In genomic region chr19:55732499-55732898, GRCm38 (mm10) we compare ENCODE assay signal across 15 mouse cellular contexts. TPM values are rescaled to one million over a fixed set of nuclear protein-coding genes. Genes with fewer than 3 reads are reported as not detected.
DNase-seq lines count a peak whose midpoint lies in the region; ATAC-seq and TF ChIP-seq lines count a peak whose summit lies in the region.
"Had no signal": no experiment of that assay in that cellular context is flagged by ENCODE, and none has a peak within 500 bp of the region (broad histone marks: within the 10 kb centered on the region; RNA-seq: fewer than 3 reads in every experiment).

No protein-coding gene starts in this region.

- TF ChIP-seq RAD21 in MEL (IDR thresholded peaks at IDR 0.05; ENCODE audit: low read depth, low read length): no peak

- no peaks in the 10 kb centered on the region for H3K9me3 ChIP-seq in heart, embryonic 11.5 days (replicated peaks; ENCODE audit: control insufficient read depth, low read length)
- H3K9me3 ChIP-seq in MEL (replicated peaks; ENCODE audit: insufficient read depth, low read length): no peaks in the 10 kb centered on the region
- H3K9me3 ChIP-seq in intestine, embryonic 16.5 days (ENCODE audit: control insufficient read depth, low read length): no peaks in the 10 kb centered on the region
- H3K9me3 ChIP-seq in forebrain, embryonic 12.5 days: no peaks in the 10 kb centered on the region
- H3K9me3 ChIP-seq: midbrain, embryonic 15.5 days had no signal

- no peaks in the 10 kb centered on the region for H3K4me1 ChIP-seq in heart, embryonic 11.5 days (ENCODE audit: control insufficient read depth, insufficient read depth, low read length)
- H3K4me1 ChIP-seq in heart, adult 2 months (ENCODE audit: control insufficient read depth, insufficient read depth, low read length): no peaks in the 10 kb centered on the region
- no peaks in the 10 kb centered on the region for H3K4me1 ChIP-seq in MEL (ENCODE audit: control insufficient read depth in 1 of 2, insufficient read depth in 2 of 2, low read length in 2 of 2)
- H3K4me1 ChIP-seq in intestine, embryonic 16.5 days (ENCODE audit: control insufficient read depth, insufficient read depth, low read length): peaks cover 13% of the 10 kb centered on the region
- peaks cover 3% of the 10 kb centered on the region for H3K4me1 ChIP-seq in forebrain, embryonic 12.5 days
- H3K4me1 ChIP-seq: midbrain, embryonic 15.5 days had no signal

- 0 out of 2 replicates have a peak, but pooled peaks have one; percentile 39 for ATAC-seq in heart, embryonic 11.5 days (replicated peaks; ENCODE audit: insufficient number of reproducible peaks, low FRiP score, low TSS enrichment)
- ATAC-seq in intestine, embryonic 16.5 days: peak; percentile 88
- peak; percentile 37 for ATAC-seq in megakaryocyte progenitor cell, adult 5-6 weeks (replicated peaks; ENCODE audit: poor library complexity)
- no peak for ATAC-seq in forebrain, embryonic 12.5 days (ENCODE audit: low FRiP score)
- ATAC-seq: inflammation-experienced regulatory T-cells, adult 6 months; midbrain, embryonic 15.5 days had no signal

- no peak for TF ChIP-seq EP300 in heart, adult 2 months (IDR thresholded peaks at IDR 0.05; ENCODE audit: insufficient read depth, low read depth, low read length)
- TF ChIP-seq EP300 in MEL (IDR thresholded peaks at IDR 0.05; ENCODE audit: low read depth in 1 of 2, low read length in 2 of 2): no peak

- no peak overlapping the region for H3K4me3 ChIP-seq in heart, embryonic 11.5 days (ENCODE audit: low read depth, low read length)
- no peak overlapping the region for H3K4me3 ChIP-seq in heart, adult 2 months
- no peak overlapping the region for H3K4me3 ChIP-seq in MEL (ENCODE audit: control insufficient read depth in 1 of 2, insufficient read depth in 1 of 2, low read depth in 2 of 2, low read length in 2 of 2)
- no peak overlapping the region for H3K4me3 ChIP-seq in intestine, embryonic 16.5 days (ENCODE audit: low read length)
- no peak overlapping the region for H3K4me3 ChIP-seq in forebrain, embryonic 12.5 days (replicated peaks)
- H3K4me3 ChIP-seq: limb, embryonic 12.5 days; midbrain, embryonic 15.5 days had no signal

- DNase-seq in heart, adult 2 months: no peak
- peak; percentile 14 for DNase-seq in MEL (ENCODE audit: low read depth, low spot score)
- no peak for DNase-seq in yolk sac, embryonic 10.5 days (ENCODE audit: low spot score)
- no peak for DNase-seq in thymus, postnatal 14 days
- DNase-seq: cerebellum, adult 11-12 months; heart, adult 18-20 months; kidney, postnatal 4 days; lung, postnatal 4 days had no signal

- no peak for TF ChIP-seq POLR2A in heart, adult 2 months (IDR thresholded peaks at IDR 0.05; ENCODE audit: insufficient read depth, low read depth, low read length)
- TF ChIP-seq POLR2A in MEL (IDR thresholded peaks at IDR 0.05; ENCODE audit: control insufficient read depth in 1 of 2, insufficient read depth in 1 of 2, low read depth in 1 of 2, low read length in 2 of 2, poor library complexity in 1 of 2): no peak

- no peaks in the 10 kb centered on the region for H3K79me2 ChIP-seq in heart, adult 2 months (replicated peaks; ENCODE audit: control insufficient read depth, insufficient read depth, low read length)
- no peaks in the 10 kb centered on the region for H3K79me2 ChIP-seq in MEL (ENCODE audit: control insufficient read depth, insufficient read depth, low read length, poor library complexity)

- H3K27ac ChIP-seq in heart, embryonic 11.5 days (ENCODE audit: low read depth, low read length): no peak overlapping the region
- no peak overlapping the region for H3K27ac ChIP-seq in heart, adult 2 months
- no peak overlapping the region for H3K27ac ChIP-seq in MEL (ENCODE audit: control insufficient read depth, low read depth, low read length)
- H3K27ac ChIP-seq in intestine, embryonic 16.5 days (ENCODE audit: low read length): peak overlapping the region; percentile 81
- no peak overlapping the region for H3K27ac ChIP-seq in forebrain, embryonic 12.5 days
- H3K27ac ChIP-seq: limb, embryonic 12.5 days; midbrain, embryonic 15.5 days had no signal

- no peaks in the 10 kb centered on the region for H3K36me3 ChIP-seq in heart, embryonic 11.5 days (ENCODE audit: control insufficient read depth, insufficient read depth, low read length)
- no peaks in the 10 kb centered on the region for H3K36me3 ChIP-seq in heart, adult 2 months (ENCODE audit: control insufficient read depth, insufficient read depth, low read length)
- no peaks in the 10 kb centered on the region for H3K36me3 ChIP-seq in MEL (ENCODE audit: control insufficient read depth in 1 of 2, insufficient read depth in 2 of 2, low read length in 2 of 2)
- H3K36me3 ChIP-seq in intestine, embryonic 16.5 days (ENCODE audit: control insufficient read depth, insufficient read depth, low read length): no peaks in the 10 kb centered on the region
- no peaks in the 10 kb centered on the region for H3K36me3 ChIP-seq in forebrain, embryonic 12.5 days (replicated peaks)
- H3K36me3 ChIP-seq: limb, embryonic 12.5 days; midbrain, embryonic 15.5 days had no signal

- intact Hi-C loops in heart, adult 2 months (cut with DNase I): no loop called here

- no peak for TF ChIP-seq CTCF in heart, adult 2 months (IDR thresholded peaks at IDR 0.05)
- no peak for TF ChIP-seq CTCF in MEL (IDR thresholded peaks at IDR 0.05 in 2 of 3, conservative IDR thresholded peaks at IDR 0.05 in 1 of 3; ENCODE audit: control insufficient read depth in 1 of 3, insufficient read depth in 1 of 3, low read depth in 2 of 3, low read length in 3 of 3, poor library complexity in 1 of 3, severe bottlenecking in 1 of 3)

- H3K27me3 ChIP-seq in heart, embryonic 11.5 days (ENCODE audit: control insufficient read depth, insufficient read depth, low read length): no peaks in the 10 kb centered on the region
- no peaks in the 10 kb centered on the region for H3K27me3 ChIP-seq in heart, adult 2 months (ENCODE audit: control insufficient read depth, insufficient read depth, low read length)
- H3K27me3 ChIP-seq in MEL (ENCODE audit: control insufficient read depth in 1 of 2, insufficient read depth in 2 of 2, low read length in 2 of 2): peaks cover 0 to 3% of the 10 kb centered on the region in 2 experiments; a peak in 3 of 4 replicates
- H3K27me3 ChIP-seq in intestine, embryonic 16.5 days (replicated peaks; ENCODE audit: control insufficient read depth, insufficient read depth, low read length): no peaks in the 10 kb centered on the region
- H3K27me3 ChIP-seq in forebrain, embryonic 12.5 days: 0 out of 2 replicates have a peak, but pooled peaks cover 4% of the 10 kb centered on the region
- H3K27me3 ChIP-seq: limb, embryonic 12.5 days; midbrain, embryonic 15.5 days had no signal

- no peak overlapping the region for H3K9ac ChIP-seq in heart, embryonic 11.5 days (ENCODE audit: low read depth, low read length)
- no peak overlapping the region for H3K9ac ChIP-seq in heart, adult 2 months (ENCODE audit: low read depth, low read length)
- H3K9ac ChIP-seq in MEL (ENCODE audit: control insufficient read depth, low read depth, low read length, poor library complexity, severe bottlenecking): no peak overlapping the region
- 0 out of 2 replicates have a peak overlapping the region, but pooled peaks have one; percentile 20 for H3K9ac ChIP-seq in intestine, embryonic 16.5 days (ENCODE audit: low read depth, low read length)
- no peak overlapping the region for H3K9ac ChIP-seq in forebrain, embryonic 12.5 days
- H3K9ac ChIP-seq: limb, embryonic 12.5 days; midbrain, embryonic 15.5 days had no signal

- 30% methylated on average over 6 of the region's 6 CpGs for WGBS in heart, embryonic 11.5 days (ENCODE audit: insufficient replicate concordance)
- 51% methylated on average over 6 of the region's 6 CpGs for WGBS in heart, adult 2 months
- WGBS in intestine, embryonic 16.5 days: 31% methylated on average over 6 of the region's 6 CpGs
- WGBS in forebrain, embryonic 12.5 days: 52% methylated on average over 6 of the region's 6 CpGs

- H3K4me2 ChIP-seq in heart, embryonic 11.5 days: no peak overlapping the region; the same call in 1 of the 2 replicates
- peak overlapping the region; percentile 2; the same call in 1 of the 2 replicates for H3K4me2 ChIP-seq in intestine, embryonic 16.5 days (ENCODE audit: low read depth, low read length)
- H3K4me2 ChIP-seq in forebrain, embryonic 12.5 days: no peak overlapping the region
- H3K4me2 ChIP-seq: limb, embryonic 12.5 days; midbrain, embryonic 15.5 days had no signal

TF ChIP-seq in MEL, 35 proteins besides CTCF, POLR2A, EP300 and RAD21:
- no peak for TF ChIP-seq CHD2 (IDR thresholded peaks at IDR 0.05; ENCODE audit: low read length)
- TF ChIP-seq KAT2A (conservative IDR thresholded peaks at IDR 0.05; ENCODE audit: low read depth, low read length): no peak
- TF ChIP-seq POLR2AphosphoS2 (IDR thresholded peaks at IDR 0.05; ENCODE audit: low read length): no peak

RNA-seq across cellular contexts. Expression of gene Tcf7l2, which starts 9.1 kb away (rescaled TPM):
- 67.1 and 82.0 TPM in 2 replicates for polyA plus RNA-seq in heart, embryonic 11.5 days (2014; fragmentation: Nextera tagmentation; extraction: Ambion mirVana)
- 10 to 100 TPM; 13.9 to 14.4 TPM for total RNA-seq in heart, adult 2 months (2021)
- polyA plus RNA-seq in heart, adult 2 months (2012; rRNA removed): 11.1 TPM in 2 replicates
- 0.65 and 1.7 TPM in 2 replicates for total RNA-seq in MEL (2012; rRNA removed)
- 10 to 100 TPM in 1 of 2 experiments, not detected in 1; 12.8 TPM for polyA plus RNA-seq in MEL (2012; ENCODE audit: insufficient read depth in 1 of 2, insufficient read length in 2 of 2, low read depth in 1 of 2, low replicate concordance in 2 of 2, missing spikeins in 1 of 2)
- polyA plus RNA-seq in intestine, embryonic 16.5 days (2015; fragmentation: Nextera tagmentation; extraction: Ambion mirVana): 57.1 and 58.4 TPM in 2 replicates
- total RNA-seq in megakaryocyte progenitor cell, adult 5-6 weeks (2015): 3.6 and 6.2 TPM in 2 replicates
- total RNA-seq in megakaryocyte progenitor cell, adult 5-6 weeks (2017): 0.37 and 0.71 TPM in 2 replicates
- 212 and 220 TPM in 2 replicates for polyA plus RNA-seq in forebrain, embryonic 12.5 days (2016; fragmentation: Nextera tagmentation; extraction: Ambion mirVana)
